Mouse (Mus musculus) ES-E14 (cell line): ENCODE measurements around the gene Ptgir. TPM values are rescaled to one million over a fixed set of nuclear protein-coding genes. Genes with fewer than 3 reads are reported as not detected.

ENCODE experiments used
- DNase-seq: peaks from one replicate; pipeline ENCODE4 v3.0.0-alpha.2; 2013; ENCODE audit warnings: low read depth, low spot score
- H3K27ac ChIP-seq: 2 replicates; pipeline ENCODE4 v1.5.1; 2012; ENCODE audit warnings: low read depth, mild to moderate bottlenecking, low read length, moderate library complexity, mixed read lengths; ENCODE audit not compliant: poor library complexity, insufficient read depth, severe bottlenecking
- H3K36me3 ChIP-seq: 2 replicates; pipeline ENCODE4 v1.6.1; 2012; ENCODE audit warnings: mild to moderate bottlenecking, low read length, moderate library complexity, mixed read lengths; ENCODE audit not compliant: control insufficient read depth, poor library complexity, insufficient read depth, severe bottlenecking
- H3K4me1 ChIP-seq, 2 experiments: fragments of 150-350 bp in 1 of 2; sonication (generic) in 1 of 2; 2 replicates each; pipeline ENCODE4 v1.6.1; 2012; ENCODE audit warnings: low read length in 2 of 2, mild to moderate bottlenecking in 1 of 2, mixed read lengths in 1 of 2; ENCODE audit not compliant: control insufficient read depth in 2 of 2, insufficient read depth in 2 of 2, poor library complexity in 1 of 2
- H3K4me3 ChIP-seq, 2 experiments: fragments of 150-350 bp in 1 of 2; sonication (generic) in 1 of 2; 2 replicates each; pipeline ENCODE4 v1.5.1; 2012; ENCODE audit warnings: low read length in 2 of 2, low read depth in 1 of 2, mild to moderate bottlenecking in 1 of 2, mixed read lengths in 1 of 2; ENCODE audit not compliant: insufficient read depth in 1 of 2, poor library complexity in 1 of 2, severe bottlenecking in 1 of 2
- H3K9ac ChIP-seq: 2 replicates; pipeline ENCODE4 v1.6.1; 2012; ENCODE audit warnings: low read depth, mild to moderate bottlenecking, low read length, mixed read lengths; ENCODE audit not compliant: poor library complexity, insufficient read depth, severe bottlenecking
- H3K9me3 ChIP-seq: fragments of 150-350 bp; sonication (generic); 2 replicates; pipeline ENCODE4 v1.6.1; 2012; ENCODE audit warnings: low read depth, mild to moderate bottlenecking, low read length; ENCODE audit not compliant: control insufficient read depth, insufficient read depth
- CHD2 ChIP-seq: IDR thresholded peaks from 2 replicates; pipeline ENCODE4 v1.6.1; 2014; ENCODE audit warnings: mild to moderate bottlenecking, low read depth, low read length, inconsistent platforms
- HCFC1 ChIP-seq: IDR thresholded peaks from 2 replicates; pipeline ENCODE4 v1.6.1; 2012; ENCODE audit warnings: low read length, inconsistent platforms, borderline replicate concordance; ENCODE audit not compliant: insufficient read depth
- MAFK ChIP-seq: IDR thresholded peaks from 2 replicates; pipeline ENCODE4 v1.6.1; 2014; ENCODE audit warnings: mild to moderate bottlenecking, low read depth, low read length, inconsistent platforms; ENCODE audit not compliant: insufficient read depth
- ZC3H11A ChIP-seq: IDR thresholded peaks from 2 replicates; pipeline ENCODE4 v1.6.1; 2012; ENCODE audit warnings: low read depth, mild to moderate bottlenecking, inconsistent platforms, low read length, borderline replicate concordance
- ZNF384 ChIP-seq: IDR thresholded peaks from 2 replicates; pipeline ENCODE4 v1.6.1; 2012; ENCODE audit warnings: low read depth, low read length, inconsistent platforms
- in situ Hi-C, 2 experiments: fragments of 600-800 bp; cut with MboI; formaldehyde crosslinking; loops; one replicate each; pipeline ENCODE4 v1.15.1; 2025; ENCODE audit warnings: low sequenced_read_pairs in 2 of 2, inconsistent platforms in 1 of 2; ENCODE audit not compliant: unreplicated experiment in 2 of 2
- total RNA-seq: library from RNA; depleted of rRNA; stranded (reverse); fragments of 300-350 nt; gene quantifications from 2 replicates; pipeline ENCODE4 v1.2.3, GENCODE M21; 2012

Ptgir gene
- total RNA-seq, 1 experiment, result 0.09 TPM

GRCm38 (mm10) chr7:16916342-16917265 is 10.3 kb downstream of the Ptgir start:
- Histone ChIP-seq H3K9ac (no peak overlapping the region), H3K27ac (no peak overlapping the region), H3K4me3 (no peak overlapping the region), H3K4me1 (peaks cover 0 to 28% of the 10 kb centered on the region in 2 experiments; a peak in 1 of 4 replicates), H3K9me3 (no peaks in the 10 kb centered on the region), H3K36me3 (peaks cover 51% of the 10 kb centered on the region)
- DNase-seq, result no peak
- in situ Hi-C loops, result loop anchor here in 1 of 2 experiments (25.0 kb wide), 1 partner anchor 104 kb away; the partner anchor contains the start of genes Fkrp and Strn4
- TF ChIP-seq ZC3H11A (no peak), ZNF384 (no peak), HCFC1 (no peak), MAFK (no peak), CHD2 (no peak)

DNA sequence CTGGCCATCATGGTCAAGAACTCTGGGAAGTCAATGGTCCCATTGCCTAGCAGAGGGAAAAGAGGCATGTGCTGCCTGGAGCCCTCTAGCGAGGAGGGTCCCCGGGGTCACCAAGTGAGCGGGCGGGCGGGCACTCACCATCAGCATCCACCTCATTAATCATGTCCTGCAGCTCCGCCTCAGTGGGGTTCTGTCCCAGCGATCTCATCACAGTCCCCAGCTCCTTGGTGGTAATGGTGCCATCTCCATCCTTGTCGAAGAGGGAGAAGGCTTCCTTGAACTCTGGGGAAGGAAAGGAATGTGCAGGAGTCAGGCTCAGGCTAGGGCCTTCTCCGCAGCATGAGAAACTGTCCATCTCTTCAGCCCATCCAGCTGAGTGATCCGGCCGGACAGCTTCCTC is 11.2 kb downstream of the Ptgir start:
- H3K9me3 ChIP-seq, result no peaks in the 10 kb centered on the region
- in situ Hi-C loops, result loop anchor here in 1 of 2 experiments (25.0 kb wide), 1 partner anchor 105 kb away; the partner anchor contains the start of genes Fkrp and Strn4

GRCm38 (mm10) chr7:16918014-16918413 is 11.7 kb downstream of the Ptgir start:
- Histone ChIP-seq H3K9me3 (no peaks in the 10 kb centered on the region), H3K4me1 (peaks cover 0 to 39% of the 10 kb centered on the region in 2 experiments; a peak in 1 of 4 replicates), H3K9ac (no peak overlapping the region), H3K36me3 (peaks cover 54% of the 10 kb centered on the region), H3K4me3 (no peak overlapping the region), H3K27ac (no peak overlapping the region)
- TF ChIP-seq CHD2 (no peak), MAFK (no peak), ZNF384 (no peak), HCFC1 (no peak), ZC3H11A (no peak)
- no peak for DNase-seq
- in situ Hi-C loops, result loop anchor here in 1 of 2 experiments (25.0 kb wide), 1 partner anchor 106 kb away; the partner anchor contains the start of genes Fkrp and Strn4

More for the DNA sequence above, 11.2 kb downstream of the Ptgir start:
- DNase-seq, result no peak
- TF ChIP-seq HCFC1 (no peak), MAFK (no peak), CHD2 (no peak), ZNF384 (no peak), ZC3H11A (no peak)
- no peak overlapping the region for H3K27ac ChIP-seq
- no peak overlapping the region for H3K4me3 ChIP-seq
- H3K36me3 ChIP-seq, result peaks cover 54% of the 10 kb centered on the region
- H3K4me1 ChIP-seq, result peaks cover 0 to 37% of the 10 kb centered on the region in 2 experiments; a peak in 1 of 4 replicates
- H3K9ac ChIP-seq, result no peak overlapping the region

- H3K4me1 ChIP-seq, result peaks cover 0 to 39% of the 10 kb centered on the region in 2 experiments; a peak in 1 of 4 replicates
- no peak overlapping the region for H3K4me3 ChIP-seq
- no peak for DNase-seq
- H3K27ac ChIP-seq, result no peak overlapping the region
- H3K9ac ChIP-seq, result no peak overlapping the region
- no peaks in the 10 kb centered on the region for H3K9me3 ChIP-seq
- TF ChIP-seq CHD2 (no peak), ZC3H11A (no peak), MAFK (no peak), ZNF384 (no peak), HCFC1 (no peak)
- in situ Hi-C loops, result loop anchor here in 1 of 2 experiments (25.0 kb wide), 1 partner anchor 106 kb away; the partner anchor contains the start of genes Fkrp and Strn4
- H3K36me3 ChIP-seq, result peaks cover 54% of the 10 kb centered on the region
These were observed 12.4 kb downstream of the Ptgir start for GRCm38 (mm10) chr7:16918670-16919069.
